Mouse (Mus musculus): ENCODE measurements around the gene Aimp1. TPM values are rescaled to one million over a fixed set of nuclear protein-coding genes. Genes with fewer than 3 reads are reported as not detected.

The Aimp1 gene
- total RNA-seq, 2 experiments from 2014 or later, result 45.8 to 49.6 TPM

Other genes with a start within 250 kb of the Aimp1 start
- gene Gimd1, start 54.5 kb downstream of the Aimp1 start, total RNA-seq (2021), result not detected
- gene Tbck, start 226 bp downstream of the Aimp1 start, total RNA-seq (2021), result 10 to 100 TPM; 16.0 to 16.5 TPM

Data from heart, postnatal 10 days (tissue).